Mouse (Mus musculus): Measurements from ENCODE around the gene Pex5l.

DNA sequence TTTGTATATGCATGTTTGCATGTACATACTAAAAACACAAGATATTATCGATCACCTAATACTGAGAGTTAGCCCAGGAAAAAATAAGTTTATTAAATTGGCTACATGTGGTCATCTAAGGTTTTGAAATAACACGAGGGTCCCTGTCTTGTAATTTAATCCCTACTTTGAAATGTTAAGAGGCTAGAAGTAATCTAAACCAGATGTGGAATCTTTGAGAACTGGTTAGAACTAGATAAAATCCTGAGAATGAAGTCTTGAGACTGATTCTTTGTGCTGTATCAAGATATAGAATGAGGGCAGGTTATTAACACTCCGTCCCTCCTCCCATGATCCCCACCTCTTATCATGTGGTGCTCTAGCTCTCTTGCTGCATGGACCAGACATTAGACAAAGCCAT is 22.1 kb upstream of the Pex5l start:
- no peak for TF ChIP-seq ZMIZ1 (IDR thresholded peaks at IDR 0.05; ENCODE audit: low read depth, low read length)
- TF ChIP-seq CTCF (IDR thresholded peaks at IDR 0.05 in 2 of 3, conservative IDR thresholded peaks at IDR 0.05 in 1 of 3; ENCODE audit: control insufficient read depth in 1 of 3, insufficient read depth in 1 of 3, low read depth in 2 of 3, low read length in 3 of 3, poor library complexity in 1 of 3, severe bottlenecking in 1 of 3), result no peak
- TF ChIP-seq E2F4 (IDR thresholded peaks at IDR 0.05; ENCODE audit: borderline replicate concordance, low read depth, low read length), result no peak
- TF ChIP-seq USF1 (IDR thresholded peaks at IDR 0.05; ENCODE audit: low read depth, low read length), result no peak
- no peak for TF ChIP-seq MAFK (IDR thresholded peaks at IDR 0.05; ENCODE audit: borderline replicate concordance, low read depth, low read length)
